In genomic region chr19:59450561-59451135, GRCm38 (mm10) we compare ENCODE assay signal across 15 mouse cellular contexts. TPM values are rescaled to one million over a fixed set of nuclear protein-coding genes. Genes with fewer than 3 reads are reported as not detected.
DNase-seq lines count a peak whose midpoint lies in the region; ATAC-seq lines count a peak whose summit lies in the region.
"Had no signal": no experiment of that assay in that cellular context is flagged by ENCODE, and none has a peak within 500 bp of the region (broad histone marks: within the 10 kb centered on the region; RNA-seq: fewer than 3 reads in every experiment).

No protein-coding gene starts in this region.

- H3K27me3 ChIP-seq in heart, embryonic 12.5 days (replicated peaks): peaks cover 96% of the 10 kb centered on the region
- H3K27me3 ChIP-seq in embryonic facial prominence, embryonic 11.5 days (ENCODE audit: control insufficient read depth, insufficient read depth, low read length): peaks cover 59% of the 10 kb centered on the region
- H3K27me3 ChIP-seq in forebrain, embryonic 16.5 days (replicated peaks; ENCODE audit: control insufficient read depth, insufficient read depth, low read length): peaks cover 41% of the 10 kb centered on the region
- H3K27me3 ChIP-seq in midbrain, embryonic 14.5 days (ENCODE audit: control insufficient read depth, insufficient read depth, low read length): peaks cover 80% of the 10 kb centered on the region
- peaks cover 78% of the 10 kb centered on the region for H3K27me3 ChIP-seq in intestine, embryonic 16.5 days (replicated peaks; ENCODE audit: control insufficient read depth, insufficient read depth, low read length)

- peaks cover 7% of the 10 kb centered on the region for H3K4me1 ChIP-seq in heart, embryonic 12.5 days (replicated peaks)
- peaks cover 3% of the 10 kb centered on the region for H3K4me1 ChIP-seq in embryonic facial prominence, embryonic 11.5 days (ENCODE audit: control insufficient read depth, insufficient read depth, low read length)
- peaks cover 23% of the 10 kb centered on the region for H3K4me1 ChIP-seq in forebrain, embryonic 16.5 days (replicated peaks; ENCODE audit: control insufficient read depth, insufficient read depth, low read length)
- 0 out of 2 replicates have a peak, but pooled peaks cover 3% of the 10 kb centered on the region for H3K4me1 ChIP-seq in midbrain, embryonic 14.5 days (ENCODE audit: control insufficient read depth, insufficient read depth, low read length)
- no peaks in the 10 kb centered on the region for H3K4me1 ChIP-seq in intestine, embryonic 16.5 days (ENCODE audit: control insufficient read depth, insufficient read depth, low read length)

- H3K9me3 ChIP-seq in heart, embryonic 12.5 days (replicated peaks): no peaks in the 10 kb centered on the region
- H3K9me3 ChIP-seq in embryonic facial prominence, embryonic 11.5 days (replicated peaks; ENCODE audit: control insufficient read depth, low read length): no peaks in the 10 kb centered on the region
- H3K9me3 ChIP-seq in forebrain, embryonic 16.5 days (ENCODE audit: control insufficient read depth, low read length): no peaks in the 10 kb centered on the region
- no peaks in the 10 kb centered on the region for H3K9me3 ChIP-seq in midbrain, embryonic 14.5 days (ENCODE audit: control insufficient read depth, low read length)
- no peaks in the 10 kb centered on the region for H3K9me3 ChIP-seq in intestine, embryonic 16.5 days (ENCODE audit: control insufficient read depth, low read length)
- H3K9me3 ChIP-seq: G1E had no signal

- H3K27ac ChIP-seq in heart, embryonic 12.5 days (ENCODE audit: poor library complexity, severe bottlenecking): no peak overlapping the region
- H3K27ac ChIP-seq in embryonic facial prominence, embryonic 11.5 days (replicated peaks; ENCODE audit: low read depth, low read length): no peak overlapping the region
- H3K27ac ChIP-seq in forebrain, embryonic 16.5 days (ENCODE audit: low read length): no peak overlapping the region
- H3K27ac ChIP-seq in midbrain, embryonic 14.5 days (replicated peaks; ENCODE audit: low read depth, low read length): no peak overlapping the region
- no peak overlapping the region for H3K27ac ChIP-seq in intestine, embryonic 16.5 days (ENCODE audit: low read length)

- 0 out of 2 replicates have a peak overlapping the region, but pooled peaks have one; percentile 37 for H3K4me2 ChIP-seq in heart, embryonic 12.5 days
- H3K4me2 ChIP-seq in embryonic facial prominence, embryonic 11.5 days (ENCODE audit: low read depth, low read length): no peak overlapping the region
- peak overlapping the region; percentile 75 for H3K4me2 ChIP-seq in forebrain, embryonic 16.5 days (ENCODE audit: low read length)
- peak overlapping the region; percentile 44 for H3K4me2 ChIP-seq in midbrain, embryonic 14.5 days (ENCODE audit: low read length)
- no peak overlapping the region for H3K4me2 ChIP-seq in intestine, embryonic 16.5 days (ENCODE audit: low read depth, low read length)

- H3K36me3 ChIP-seq in heart, embryonic 12.5 days: no peaks in the 10 kb centered on the region
- no peaks in the 10 kb centered on the region for H3K36me3 ChIP-seq in embryonic facial prominence, embryonic 11.5 days (replicated peaks; ENCODE audit: control insufficient read depth, insufficient read depth, low read depth, low read length)
- H3K36me3 ChIP-seq in forebrain, embryonic 16.5 days (ENCODE audit: control insufficient read depth, insufficient read depth): no peaks in the 10 kb centered on the region
- H3K36me3 ChIP-seq in midbrain, embryonic 14.5 days (ENCODE audit: control insufficient read depth, insufficient read depth, low read length): no peaks in the 10 kb centered on the region
- H3K36me3 ChIP-seq in intestine, embryonic 16.5 days (ENCODE audit: control insufficient read depth, insufficient read depth, low read length): no peaks in the 10 kb centered on the region
- H3K36me3 ChIP-seq: G1E had no signal

- DNase-seq in heart, postnatal 36 days: no peak
- peak; percentile 35 for DNase-seq in embryonic facial prominence, embryonic 11.5 days (ENCODE audit: low spot score)
- peak; percentile 39 for DNase-seq in midbrain, embryonic 14.5 days
- DNase-seq in adrenal gland, postnatal 14 days: no peak
- DNase-seq in left cerebral cortex, postnatal 25 days (ENCODE audit: low spot score in 2 of 2): no peak
- DNase-seq: cerebellum, adult 8-10 months; gastrocnemius, postnatal 25 days had no signal

- no peak overlapping the region; the same call in 1 of the 2 replicates for H3K4me3 ChIP-seq in heart, embryonic 12.5 days
- no peak overlapping the region for H3K4me3 ChIP-seq in embryonic facial prominence, embryonic 11.5 days (ENCODE audit: low read depth, low read length)
- peak overlapping the region; percentile 44 for H3K4me3 ChIP-seq in forebrain, embryonic 16.5 days (replicated peaks; ENCODE audit: low read length)
- H3K4me3 ChIP-seq in midbrain, embryonic 14.5 days (replicated peaks; ENCODE audit: low read depth, low read length): peak overlapping the region; percentile 17; the same call in 1 of the 2 replicates
- H3K4me3 ChIP-seq in intestine, embryonic 16.5 days (ENCODE audit: low read length): no peak overlapping the region

- intact Hi-C loops in heart, postnatal 36 days (cut with DNase I): no loop called here
- intact Hi-C loops in left cerebral cortex, postnatal 25 days (cut with DNase I): no loop called here

- ATAC-seq in heart, embryonic 12.5 days (ENCODE audit: insufficient number of reproducible peaks, low FRiP score): no peak
- no peak for ATAC-seq in embryonic facial prominence, embryonic 11.5 days (replicated peaks; ENCODE audit: insufficient number of reproducible peaks, low FRiP score, low TSS enrichment, low read depth)
- no peak for ATAC-seq in forebrain, embryonic 16.5 days
- no peak for ATAC-seq in midbrain, embryonic 14.5 days (ENCODE audit: low FRiP score, low TSS enrichment)
- no peak for ATAC-seq in intestine, embryonic 16.5 days
- ATAC-seq: inflammation-experienced regulatory T-cells, adult 6 months had no signal

- 7% methylated on average over 14 of the region's 14 CpGs for WGBS in heart, embryonic 12.5 days
- 4% methylated on average over 14 of the region's 14 CpGs for WGBS in embryonic facial prominence, embryonic 11.5 days
- 12% methylated on average over 14 of the region's 14 CpGs for WGBS in forebrain, embryonic 16.5 days
- WGBS in midbrain, embryonic 14.5 days: 6% methylated on average over 14 of the region's 14 CpGs
- WGBS in intestine, embryonic 16.5 days: 4% methylated on average over 14 of the region's 14 CpGs

- H3K9ac ChIP-seq in heart, embryonic 12.5 days: no peak overlapping the region
- H3K9ac ChIP-seq in embryonic facial prominence, embryonic 11.5 days (replicated peaks; ENCODE audit: low read length): no peak overlapping the region
- peak overlapping the region; percentile 58; the same call in 1 of the 2 replicates for H3K9ac ChIP-seq in forebrain, embryonic 16.5 days (replicated peaks; ENCODE audit: low read depth, low read length)
- H3K9ac ChIP-seq in midbrain, embryonic 14.5 days (replicated peaks; ENCODE audit: low read length): 0 out of 2 replicates have a peak overlapping the region, but pooled peaks have one; percentile 29
- no peak overlapping the region for H3K9ac ChIP-seq in intestine, embryonic 16.5 days (ENCODE audit: low read depth, low read length)

RNA-seq across cellular contexts. Expression of gene Emx2, which starts 7.5 kb away (rescaled TPM):
- not detected in 2 replicates for polyA plus RNA-seq in heart, embryonic 12.5 days (2016; fragmentation: Nextera tagmentation; extraction: Ambion mirVana)
- total RNA-seq in heart, postnatal 36 days (2021): not detected
- polyA plus RNA-seq in embryonic facial prominence, embryonic 11.5 days (2014; fragmentation: Nextera tagmentation; extraction: Ambion mirVana): 10.6 and 12.8 TPM in 2 replicates
- polyA plus RNA-seq in forebrain, embryonic 16.5 days (2015; fragmentation: Nextera tagmentation; extraction: Ambion mirVana): 13.1 and 13.8 TPM in 2 replicates
- 18.5 and 19.1 TPM in 2 replicates for polyA plus RNA-seq in midbrain, embryonic 14.5 days (2014; fragmentation: Nextera tagmentation; extraction: Ambion mirVana)
- total RNA-seq in adrenal gland, postnatal 14 days (2021): not detected in 2 replicates
- not detected in 2 replicates for polyA plus RNA-seq in intestine, embryonic 16.5 days (2015; fragmentation: Nextera tagmentation; extraction: Ambion mirVana)
- total RNA-seq in left cerebral cortex, postnatal 25 days (2021): 10 to 100 TPM; 16.1 to 19.2 TPM
- total RNA-seq: liver, adult 2 months had no signal
- polyA plus RNA-seq: G1E; heart, embryonic 16.5 days; inflammation-experienced regulatory T-cells, adult 6 months; liver, adult 2 months; lung, embryonic 16.5 days had no signal

Comparison
In these comparisons a context has a peak if more than half of its experiments do, and no peak if none do; other contexts are left out.
1. H3K4me2 ChIP-seq: peak in heart, embryonic 12.5 days (single experiment), forebrain, embryonic 16.5 days (single experiment) and midbrain, embryonic 14.5 days (single experiment); none in embryonic facial prominence, embryonic 11.5 days (single experiment) and intestine, embryonic 16.5 days (single experiment).
2. H3K4me3 ChIP-seq: peak in forebrain, embryonic 16.5 days (single experiment) and midbrain, embryonic 14.5 days (single experiment); none in heart, embryonic 12.5 days (single experiment), embryonic facial prominence, embryonic 11.5 days (single experiment) and intestine, embryonic 16.5 days (single experiment).
3. H3K9ac ChIP-seq: peak in forebrain, embryonic 16.5 days (single experiment) and midbrain, embryonic 14.5 days (single experiment); none in heart, embryonic 12.5 days (single experiment), embryonic facial prominence, embryonic 11.5 days (single experiment) and intestine, embryonic 16.5 days (single experiment).
4. DNase-seq: peak in embryonic facial prominence, embryonic 11.5 days (single experiment) and midbrain, embryonic 14.5 days (single experiment); none in heart, postnatal 36 days (0 of 2), adrenal gland, postnatal 14 days (single experiment) and left cerebral cortex, postnatal 25 days (0 of 2).